Comparison of ENCODE assay signal across 8 mouse cellular contexts in genomic region chr12:55384023-55384749, GRCm38 (mm10). TPM values are rescaled to one million over a fixed set of nuclear protein-coding genes. Genes with fewer than 3 reads are reported as not detected.
DNase-seq lines count a peak whose midpoint lies in the region; ATAC-seq and TF ChIP-seq lines count a peak whose summit lies in the region.

TSS of gene Psma6 (plus strand) at chr12:55384222.

- no peak for TF ChIP-seq POLR2A in brain, embryonic 14.5 days (IDR thresholded peaks at IDR 0.05; ENCODE audit: borderline replicate concordance, extremely low read depth, insufficient read depth, insufficient read length, poor library complexity, severe bottlenecking)

- ATAC-seq in midbrain, embryonic 13.5 days: no peak

- TF ChIP-seq CTCF in brain, embryonic 14.5 days (IDR thresholded peaks at IDR 0.05; ENCODE audit: borderline replicate concordance, extremely low read depth, insufficient read depth, insufficient read length): no peak

- peaks cover 13% of the 10 kb centered on the region; the same call in 1 of the 2 replicates for H3K36me3 ChIP-seq in midbrain, embryonic 13.5 days

- no peaks in the 10 kb centered on the region for H3K9me3 ChIP-seq in midbrain, embryonic 13.5 days

- H3K4me1 ChIP-seq in midbrain, embryonic 13.5 days (replicated peaks): peaks cover 3% of the 10 kb centered on the region; the same call in 1 of the 2 replicates

- 83% methylated on average over 10 of the region's 10 CpGs for WGBS in midbrain, embryonic 13.5 days

- no peak within 1 kb of the TSS for H3K4me3 ChIP-seq in midbrain, embryonic 13.5 days (replicated peaks)

- no peaks in the 10 kb centered on the region for H3K27me3 ChIP-seq in midbrain, embryonic 13.5 days

- H3K9ac ChIP-seq in midbrain, embryonic 13.5 days (replicated peaks): no peak within 1 kb of the TSS

- no peak for DNase-seq in left cerebral cortex, adult 18-20 months (ENCODE audit: low spot score in 2 of 2)
- no peak for DNase-seq in left cerebral cortex, adult 9 months (ENCODE audit: low spot score in 2 of 2)
- DNase-seq in brain, embryonic 14.5 days (ENCODE audit: low read depth): no peak
- no peak for DNase-seq in heart, adult 8-10 months (ENCODE audit: low spot score)
- no peak for DNase-seq in layer of hippocampus, postnatal 25 days (ENCODE audit: extremely low spot score in 1 of 2, low spot score in 1 of 2)
- no peak for DNase-seq in urinary bladder, postnatal 36 days (ENCODE audit: low spot score in 2 of 2)
- no peak for DNase-seq in cerebellum, postnatal 4 days (ENCODE audit: low spot score in 2 of 2)

- no peak within 1 kb of the TSS for H3K4me2 ChIP-seq in midbrain, embryonic 13.5 days (replicated peaks)

- H3K27ac ChIP-seq in midbrain, embryonic 13.5 days: no peak within 1 kb of the TSS

RNA-seq across cellular contexts. Expression of gene Psma6, which starts in this region (rescaled TPM):
- total RNA-seq in left cerebral cortex, adult 18-20 months (2021): 100 to 1,000 TPM; 144 to 145 TPM
- 162 and 181 TPM in 2 replicates for polyA plus RNA-seq in brain, embryonic 14.5 days (2012; rRNA removed)
- 100 to 1,000 TPM; 149 to 159 (median 156) TPM for total RNA-seq in heart, adult 8-10 months (2022)
- 100 to 1,000 TPM; 130 to 151 TPM for total RNA-seq in layer of hippocampus, postnatal 25 days (2021)
- 464 and 465 TPM in 2 replicates for polyA plus RNA-seq in midbrain, embryonic 13.5 days (2015; fragmentation: Nextera tagmentation; extraction: Ambion mirVana)
